Mouse (Mus musculus): ENCODE results near the gene Gm17324. TPM values are rescaled to one million over a fixed set of nuclear protein-coding genes. Genes with fewer than 3 reads are reported as not detected.
"Not testable (repeated sequence)": the region's sequence is repeated elsewhere in the genome, so short reads cannot be mapped to it uniquely, and the experiment has no call there.

Gene Gm17324
- polyA plus RNA-seq (2014; fragmentation: Nextera tagmentation; extraction: Ambion mirVana), result 1.4 and 2.0 TPM in 2 replicates

GRCm38 (mm10) chr9:78447973-78448873 lies at the start of gene Gm17324, which contains the start of gene Mto1:
Gene Gm17324 (minus strand): TSS chr9:78448786.
Gene Mto1 (plus strand): TSS chr9:78448208.
- under 1% methylated on average over 95 of the region's 96 CpGs for WGBS
- Histone ChIP-seq H3K36me3 (replicated peaks; ENCODE audit: control insufficient read depth, insufficient read depth) (peaks cover 28% of the 10 kb centered on the region), H3K27ac (peak within 1 kb of the TSS; percentile 91), H3K9ac (peak within 1 kb of the TSS; percentile 87), H3K4me2 (replicated peaks) (peak within 1 kb of the TSS; percentile 70), H3K9me3 (ENCODE audit: control insufficient read depth, low read length) (no peaks in the 10 kb centered on the region), H3K4me1 (replicated peaks; ENCODE audit: control insufficient read depth, insufficient read depth, low read length) (peaks cover 12% of the 10 kb centered on the region), H3K27me3 (ENCODE audit: control insufficient read depth, insufficient read depth, low read length) (peaks cover 37% of the 10 kb centered on the region), H3K4me3 (replicated peaks; ENCODE audit: low read length) (peak within 1 kb of the TSS; percentile 97)
- DNase-seq (ENCODE audit: low spot score) (peak; percentile 97), ATAC-seq (ENCODE audit: low FRiP score) (peak; percentile 97)

GRCm38 (mm10) chr9:78493171-78493570 lies 44.6 kb upstream of the Gm17324 start:
- no peak for ATAC-seq (ENCODE audit: low FRiP score)
- H3K9ac ChIP-seq, result no peak overlapping the region
- H3K36me3 ChIP-seq (replicated peaks; ENCODE audit: control insufficient read depth, insufficient read depth), result no peaks in the 10 kb centered on the region
- H3K27ac ChIP-seq, result no peak overlapping the region
- no peaks in the 10 kb centered on the region for H3K27me3 ChIP-seq (ENCODE audit: control insufficient read depth, insufficient read depth, low read length)
- H3K9me3 ChIP-seq (ENCODE audit: control insufficient read depth, low read length), result no peaks in the 10 kb centered on the region
- DNase-seq (ENCODE audit: low spot score), result no peak
- no peak overlapping the region for H3K4me3 ChIP-seq (replicated peaks; ENCODE audit: low read length)
- H3K4me2 ChIP-seq (replicated peaks), result no peak overlapping the region
- 0 out of 2 replicates have a peak, but pooled peaks cover 3% of the 10 kb centered on the region for H3K4me1 ChIP-seq (replicated peaks; ENCODE audit: control insufficient read depth, insufficient read depth, low read length)
- WGBS, result 90% methylated on average over 7 of the region's 7 CpGs

- DNase-seq (ENCODE audit: low spot score), result no peak
- H3K4me1 ChIP-seq (replicated peaks; ENCODE audit: control insufficient read depth, insufficient read depth, low read length), result 0 out of 2 replicates have a peak, but pooled peaks cover 3% of the 10 kb centered on the region
- no peaks in the 10 kb centered on the region for H3K9me3 ChIP-seq (ENCODE audit: control insufficient read depth, low read length)
- H3K27me3 ChIP-seq (ENCODE audit: control insufficient read depth, insufficient read depth, low read length), result no peaks in the 10 kb centered on the region
- ATAC-seq (ENCODE audit: low FRiP score), result no peak
- no peak overlapping the region for H3K9ac ChIP-seq
- H3K4me3 ChIP-seq (replicated peaks; ENCODE audit: low read length), result no peak overlapping the region
- H3K36me3 ChIP-seq (replicated peaks; ENCODE audit: control insufficient read depth, insufficient read depth), result no peaks in the 10 kb centered on the region
- no peak overlapping the region for H3K27ac ChIP-seq
- WGBS, result 89% methylated on average over 3 of the region's 3 CpGs
- no peak overlapping the region for H3K4me2 ChIP-seq (replicated peaks)
Measured at GRCm38 (mm10) chr9:78492254-78492653, 43.7 kb upstream of the Gm17324 start.

GRCm38 (mm10) chr9:78491169-78491568 lies 42.6 kb upstream of the Gm17324 start:
- Histone ChIP-seq H3K4me3 (replicated peaks; ENCODE audit: low read length) (no peak overlapping the region), H3K27ac (no peak overlapping the region), H3K36me3 (replicated peaks; ENCODE audit: control insufficient read depth, insufficient read depth) (no peaks in the 10 kb centered on the region), H3K9ac (no peak overlapping the region), H3K4me2 (replicated peaks) (no peak overlapping the region), H3K27me3 (ENCODE audit: control insufficient read depth, insufficient read depth, low read length) (no peaks in the 10 kb centered on the region), H3K4me1 (replicated peaks; ENCODE audit: control insufficient read depth, insufficient read depth, low read length) (0 out of 2 replicates have a peak, but pooled peaks cover 3% of the 10 kb centered on the region), H3K9me3 (ENCODE audit: control insufficient read depth, low read length) (no peaks in the 10 kb centered on the region)
- DNase-seq (ENCODE audit: low spot score) (no peak), ATAC-seq (ENCODE audit: low FRiP score) (no peak)
- 82% methylated on average over 3 of the region's 3 CpGs for WGBS

GRCm38 (mm10) chr9:78488890-78489420 lies 40.4 kb upstream of the Gm17324 start, which contains the start of gene Eef1a1:
Gene Eef1a1 (minus strand): TSS chr9:78489151.
- WGBS, result under 1% methylated on average over 18 of the region's 20 CpGs
- H3K9me3 ChIP-seq (ENCODE audit: control insufficient read depth, low read length), result no peaks in the 10 kb centered on the region
- peak within 1 kb of the TSS; percentile 65 for H3K9ac ChIP-seq
- ATAC-seq (ENCODE audit: low FRiP score), result peak; percentile 66
- H3K4me1 ChIP-seq (replicated peaks; ENCODE audit: control insufficient read depth, insufficient read depth, low read length), result 0 out of 2 replicates have a peak, but pooled peaks cover 3% of the 10 kb centered on the region
- peak within 1 kb of the TSS; percentile 36 for H3K4me3 ChIP-seq (replicated peaks; ENCODE audit: low read length)
- peak within 1 kb of the TSS; percentile 53; the same call in 1 of the 2 replicates for H3K27ac ChIP-seq
- peak; percentile 40 for DNase-seq (ENCODE audit: low spot score)
- H3K4me2 ChIP-seq (replicated peaks), result peak within 1 kb of the TSS; percentile 69
- no peaks in the 10 kb centered on the region for H3K27me3 ChIP-seq (ENCODE audit: control insufficient read depth, insufficient read depth, low read length)
- H3K36me3 ChIP-seq (replicated peaks; ENCODE audit: control insufficient read depth, insufficient read depth), result no peaks in the 10 kb centered on the region

- 97% methylated on average over 5 of the region's 5 CpGs for WGBS
- H3K36me3 ChIP-seq (replicated peaks; ENCODE audit: control insufficient read depth, insufficient read depth); H3K4me1 ChIP-seq (replicated peaks; ENCODE audit: control insufficient read depth, insufficient read depth, low read length); DNase-seq (ENCODE audit: low spot score); H3K4me3 ChIP-seq (replicated peaks; ENCODE audit: low read length); H3K27me3 ChIP-seq (ENCODE audit: control insufficient read depth, insufficient read depth, low read length); H3K4me2 ChIP-seq (replicated peaks); H3K9ac ChIP-seq; ATAC-seq (ENCODE audit: low FRiP score); H3K27ac ChIP-seq; H3K9me3 ChIP-seq (ENCODE audit: control insufficient read depth, low read length): not testable (repeated sequence)
Measured at GRCm38 (mm10) chr9:78488021-78488420, 39.4 kb upstream of the Gm17324 start.

- Histone ChIP-seq H3K36me3 (replicated peaks; ENCODE audit: control insufficient read depth, insufficient read depth) (peaks cover 9% of the 10 kb centered on the region), H3K4me1 (replicated peaks; ENCODE audit: control insufficient read depth, insufficient read depth, low read length) (peaks cover 13% of the 10 kb centered on the region), H3K9ac (no peak overlapping the region), H3K4me2 (replicated peaks) (no peak overlapping the region), H3K27ac (no peak overlapping the region), H3K27me3 (ENCODE audit: control insufficient read depth, insufficient read depth, low read length) (no peaks in the 10 kb centered on the region), H3K4me3 (replicated peaks; ENCODE audit: low read length) (no peak overlapping the region), H3K9me3 (ENCODE audit: control insufficient read depth, low read length) (no peaks in the 10 kb centered on the region)
- DNase-seq (ENCODE audit: low spot score) (no peak), ATAC-seq (ENCODE audit: low FRiP score) (no peak)
- WGBS, result 88% methylated on average over 3 of the region's 3 CpGs
Measured at GRCm38 (mm10) chr9:78484660-78485059, 36.1 kb upstream of the Gm17324 start.

- no peak for DNase-seq (ENCODE audit: low spot score)
- no peak for ATAC-seq (ENCODE audit: low FRiP score)
- Histone ChIP-seq H3K27me3 (ENCODE audit: control insufficient read depth, insufficient read depth, low read length) (no peaks in the 10 kb centered on the region), H3K4me2 (replicated peaks) (peak overlapping the region; percentile 62), H3K9ac (peak overlapping the region; percentile 84), H3K36me3 (replicated peaks; ENCODE audit: control insufficient read depth, insufficient read depth) (peaks cover 31% of the 10 kb centered on the region), H3K9me3 (ENCODE audit: control insufficient read depth, low read length) (no peaks in the 10 kb centered on the region), H3K4me3 (replicated peaks; ENCODE audit: low read length) (peak overlapping the region; percentile 54), H3K4me1 (replicated peaks; ENCODE audit: control insufficient read depth, insufficient read depth, low read length) (peaks cover 18% of the 10 kb centered on the region), H3K27ac (peak overlapping the region; percentile 100)
- WGBS, result 5% methylated on average over 3 of the region's 3 CpGs
Measured at GRCm38 (mm10) chr9:78482386-78482785, 33.8 kb upstream of the Gm17324 start.
